Mouse (Mus musculus) E14TG2a.4 (cell line): Measurements from ENCODE around the gene Inpp5d.

Source experiments
- CTCF ChIP-seq: conservative IDR thresholded peaks from 2 replicates; pipeline ENCODE4 v1.5.1; 2014; ENCODE audit warnings: low read length
- NANOG ChIP-seq: IDR thresholded peaks from 2 replicates; pipeline ENCODE4 v1.6.1; 2014; ENCODE audit warnings: borderline replicate concordance, low read length, mixed read lengths

DNA sequence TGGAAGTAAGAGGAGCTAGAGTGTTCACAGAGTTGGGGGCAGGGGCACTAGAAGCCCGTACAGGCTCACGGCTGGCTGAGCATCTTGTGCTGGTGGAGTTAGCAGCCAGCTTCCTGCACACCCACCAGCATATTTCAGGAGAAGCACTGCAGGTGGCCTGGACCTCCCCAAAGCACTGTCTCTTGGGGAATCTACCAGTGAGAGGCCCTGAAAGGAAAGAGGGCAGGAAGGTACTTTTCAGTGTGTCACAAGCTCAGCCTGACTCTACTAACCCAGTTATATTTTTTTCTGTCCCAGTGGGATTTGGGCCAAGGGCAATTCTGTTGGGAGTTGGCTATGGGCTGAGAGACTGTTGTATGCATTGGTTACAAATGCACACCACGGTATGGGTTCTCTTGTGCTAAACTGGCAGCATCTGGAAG is 1.8 kb downstream of the Inpp5d start:
- TF ChIP-seq CTCF, result no peak
- TF ChIP-seq NANOG, result no peak
